Mouse (Mus musculus): ENCODE measurements around the gene Exoc3.

DNA sequence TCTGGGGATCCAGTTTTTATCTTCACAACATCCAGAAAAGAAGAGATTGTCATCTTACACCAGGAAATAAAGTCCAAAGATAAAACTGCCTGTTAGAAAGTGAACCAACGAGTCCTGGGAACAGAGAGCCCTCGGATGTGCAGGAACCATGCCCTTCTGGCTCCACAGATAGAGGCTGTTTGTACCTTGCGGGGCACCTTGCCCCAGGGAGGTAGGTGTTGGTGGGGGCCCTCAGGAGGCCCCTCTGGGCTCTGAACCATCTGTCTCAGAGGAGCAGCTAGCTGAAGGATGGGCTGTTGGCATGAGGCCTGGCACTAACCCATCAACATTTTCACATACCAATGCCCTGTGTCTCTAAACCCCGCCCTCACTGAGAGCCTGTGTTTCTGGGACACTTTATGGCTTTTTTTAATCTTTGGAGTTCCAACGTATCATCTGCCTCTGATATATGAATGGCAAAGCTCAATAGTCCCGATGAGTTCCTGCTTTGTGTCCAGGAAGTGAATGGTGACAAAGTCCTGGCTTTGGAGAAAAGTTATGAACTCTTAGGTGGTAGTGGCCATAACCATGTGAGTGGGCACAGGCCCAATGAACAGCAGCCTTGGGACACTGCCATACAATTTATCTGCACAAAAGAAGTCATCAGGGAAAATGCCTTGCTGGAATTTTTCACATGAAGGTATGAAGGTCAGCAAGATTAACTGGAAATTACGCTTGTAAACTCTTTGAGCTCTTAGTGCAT is 69.5 kb downstream of the Exoc3 start:
- no peak for TF ChIP-seq MAFK (IDR thresholded peaks at IDR 0.05; ENCODE audit: insufficient read depth, low read depth, low read length)
- TF ChIP-seq ZNF384 (IDR thresholded peaks at IDR 0.05; ENCODE audit: low read depth, low read length): no peak
- TF ChIP-seq ZC3H11A (IDR thresholded peaks at IDR 0.05; ENCODE audit: borderline replicate concordance, low read depth, low read length): no peak
- TF ChIP-seq HCFC1 (IDR thresholded peaks at IDR 0.05; ENCODE audit: borderline replicate concordance, insufficient read depth, low read length): no peak

Measured in ES-E14 (cell line).